Mouse (Mus musculus): ENCODE measurements around the gene 5330417H12Rik.

GRCm38 (mm10) chr7:107594325-107594856 is 30.6 kb downstream of the 5330417H12Rik start:
- no peak for TF ChIP-seq FLI1 (IDR thresholded peaks at IDR 0.05; ENCODE audit: low read length)
- no peak for TF ChIP-seq GATA1 (IDR thresholded peaks at IDR 0.05; ENCODE audit: borderline replicate concordance, low read length)

All from megakaryocyte, embryonic 14.5 days (primary cell).